Mouse (Mus musculus) MEL (cell line): ENCODE measurements around the gene Chrna9.

ENCODE experiments used
- CHD2 ChIP-seq: IDR thresholded peaks from 2 replicates; pipeline ENCODE4 v1.6.1; 2011; ENCODE audit warnings: low read length, improper control_type of control experiment
- CTCF ChIP-seq, 3 experiments: IDR thresholded peaks in 2 of 3; conservative IDR thresholded peaks in 1 of 3; 2 replicates each; pipeline ENCODE4 v1.5.1; 2011 to 2012; ENCODE audit warnings: low read length in 3 of 3, low read depth in 2 of 3, mild to moderate bottlenecking in 2 of 3, improper control_type of control experiment in 1 of 3, inconsistent platforms in 1 of 3, mixed read lengths in 1 of 3, moderate library complexity in 1 of 3; ENCODE audit not compliant: control insufficient read depth in 1 of 3, insufficient read depth in 1 of 3, poor library complexity in 1 of 3, severe bottlenecking in 1 of 3
- E2F4 ChIP-seq: IDR thresholded peaks from 2 replicates; pipeline ENCODE4 v1.6.1; 2011; ENCODE audit warnings: low read depth, low read length, improper control_type of control experiment, borderline replicate concordance
- MAX ChIP-seq: IDR thresholded peaks from 2 replicates; pipeline ENCODE4 v1.6.1; 2011; ENCODE audit warnings: low read length, improper control_type of control experiment
- POLR2A ChIP-seq, 2 experiments: IDR thresholded peaks; 2 replicates each; pipeline ENCODE4 v1.6.1; 2011 to 2012; ENCODE audit warnings: low read length in 2 of 2, mild to moderate bottlenecking in 2 of 2, control low read depth in 1 of 2, improper control_type of control experiment in 1 of 2, low read depth in 1 of 2, moderate library complexity in 1 of 2; ENCODE audit not compliant: control insufficient read depth in 1 of 2, insufficient read depth in 1 of 2, poor library complexity in 1 of 2
- TCF12 ChIP-seq: IDR thresholded peaks from 2 replicates; pipeline ENCODE4 v1.6.1; 2014; ENCODE audit warnings: low read depth, mild to moderate bottlenecking, inconsistent platforms, low read length, improper control_type of control experiment, moderate library complexity
- USF1 ChIP-seq: IDR thresholded peaks from 2 replicates; pipeline ENCODE4 v1.6.1; 2014; ENCODE audit warnings: low read depth, mild to moderate bottlenecking, inconsistent platforms, low read length, improper control_type of control experiment, moderate library complexity
- ZKSCAN1 ChIP-seq: IDR thresholded peaks from 2 replicates; pipeline ENCODE4 v1.6.1; 2012; ENCODE audit warnings: low read depth, mild to moderate bottlenecking, inconsistent platforms, low read length, improper control_type of control experiment, moderate library complexity
- ZMIZ1 ChIP-seq: IDR thresholded peaks from 2 replicates; pipeline ENCODE4 v1.6.1; 2012; ENCODE audit warnings: low read depth, mild to moderate bottlenecking, inconsistent platforms, low read length, improper control_type of control experiment, moderate library complexity
- ZNF384 ChIP-seq: IDR thresholded peaks from 2 replicates; pipeline ENCODE4 v1.6.1; 2012; ENCODE audit warnings: low read depth, mild to moderate bottlenecking, inconsistent platforms, low read length, improper control_type of control experiment

GRCm38 (mm10) chr5:65994643-65995042 lies 59.9 kb downstream of the Chrna9 start:
- TF ChIP-seq ZNF384 (no peak), E2F4 (no peak), TCF12 (no peak), POLR2A (IDR thresholded peaks at IDR 0.05; ENCODE audit: control insufficient read depth in 1 of 2, insufficient read depth in 1 of 2, low read depth in 1 of 2, low read length in 2 of 2, poor library complexity in 1 of 2) (no peak), CTCF (IDR thresholded peaks at IDR 0.05 in 2 of 3, conservative IDR thresholded peaks at IDR 0.05 in 1 of 3; ENCODE audit: control insufficient read depth in 1 of 3, insufficient read depth in 1 of 3, low read depth in 2 of 3, low read length in 3 of 3, poor library complexity in 1 of 3, severe bottlenecking in 1 of 3) (no peak), MAX (no peak), ZMIZ1 (no peak), ZKSCAN1 (no peak), CHD2 (no peak), USF1 (no peak)
